Mouse (Mus musculus) heart, embryonic 11.5 days (tissue): ENCODE measurements around the gene Tktl2. TPM values are rescaled to one million over a fixed set of nuclear protein-coding genes. Genes with fewer than 3 reads are reported as not detected.

Source experiments
- ATAC-seq: fragments of 200-750 bp; cut with Nextera tagmentation; replicated peaks from 2 replicates; pipeline ENCODE4 v1.8.0; 2017; ENCODE audit warnings: moderate library complexity; ENCODE audit not compliant: insufficient number of reproducible peaks, low FRiP score, low TSS enrichment
- H3K27ac ChIP-seq: fragments of 300-500 bp; sonication (generic); 2 replicates; pipeline ENCODE4 v1.5.1; 2014; ENCODE audit warnings: mild to moderate bottlenecking, low read depth, low read length
- H3K27me3 ChIP-seq: fragments of 300-500 bp; sonication (generic); 2 replicates; pipeline ENCODE4 v1.6.1; 2014; ENCODE audit warnings: mild to moderate bottlenecking, low read length, mixed read lengths; ENCODE audit not compliant: control insufficient read depth, insufficient read depth
- H3K36me3 ChIP-seq: fragments of 300-500 bp; sonication (generic); 2 replicates; pipeline ENCODE4 v1.6.1; 2014; ENCODE audit warnings: mild to moderate bottlenecking, low read length, moderate library complexity, mixed read lengths; ENCODE audit not compliant: control insufficient read depth, insufficient read depth
- H3K4me1 ChIP-seq: fragments of 300-500 bp; sonication (generic); 2 replicates; pipeline ENCODE4 v1.6.1; 2014; ENCODE audit warnings: low read length; ENCODE audit not compliant: control insufficient read depth, insufficient read depth
- H3K4me2 ChIP-seq: fragments of 300-500 bp; sonication (generic); 2 replicates; pipeline ENCODE4 v1.6.1; 2014; ENCODE audit warnings: mild to moderate bottlenecking, moderate library complexity
- H3K4me3 ChIP-seq: fragments of 300-500 bp; sonication (generic); 2 replicates; pipeline ENCODE4 v1.5.1; 2014; ENCODE audit warnings: low read depth, low read length
- H3K9ac ChIP-seq: fragments of 300-500 bp; sonication (generic); 2 replicates; pipeline ENCODE4 v1.6.1; 2014; ENCODE audit warnings: mild to moderate bottlenecking, low read depth, low read length, moderate library complexity
- H3K9me3 ChIP-seq: fragments of 300-500 bp; sonication (generic); replicated peaks from 2 replicates; pipeline ENCODE4 v1.6.1; 2016; ENCODE audit warnings: low read length; ENCODE audit not compliant: control insufficient read depth
- WGBS: fragments of 180-500 bp; shearing (Covaris S2); extraction: QIAGEN DNeasy Blood & Tissue Kit; methylation state at CpG from one replicate; pipeline ENCODE4 v1.1.7; 2014; ENCODE audit not compliant: insufficient replicate concordance; 5-methylcytosine and 5-hydroxymethylcytosine counted together
- polyA plus RNA-seq: library from polyadenylated mRNA; unstranded; fragments of >200 nt; fragmentation: Nextera tagmentation; extraction: Ambion mirVana; gene quantifications from 2 replicates; pipeline ENCODE4 v1.2.1, GENCODE M21; 2014

The Tktl2 gene
- not detected in 2 replicates for polyA plus RNA-seq

DNA sequence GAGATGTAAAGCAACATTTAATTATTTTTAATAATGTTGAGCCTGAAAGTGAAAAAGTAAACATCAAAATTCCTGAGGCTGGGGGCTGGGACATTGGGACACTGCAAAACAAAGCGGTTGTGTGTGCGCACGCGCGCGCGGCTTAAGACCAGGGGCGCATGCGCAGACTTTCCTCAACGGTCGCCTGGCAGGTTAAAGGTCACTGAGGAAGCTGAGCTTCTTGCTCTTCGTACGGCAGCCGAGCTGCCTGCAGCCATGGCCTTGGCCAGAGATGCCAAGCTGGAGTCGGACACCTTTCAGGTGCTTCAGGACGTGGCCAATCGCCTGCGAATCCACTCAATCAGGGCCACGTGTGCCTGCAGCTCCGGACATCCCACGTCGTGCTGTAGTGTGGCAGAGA lies at the start of gene Tktl2:
TSS of gene Tktl2 (plus strand) at position 220 of the 400 bp plus-strand sequence.
- Histone ChIP-seq H3K9me3 (no peaks in the 10 kb centered on the region), H3K4me2 (no peak within 1 kb of the TSS), H3K4me1 (no peaks in the 10 kb centered on the region), H3K27me3 (no peaks in the 10 kb centered on the region), H3K27ac (no peak within 1 kb of the TSS), H3K36me3 (no peaks in the 10 kb centered on the region), H3K4me3 (no peak within 1 kb of the TSS), H3K9ac (no peak within 1 kb of the TSS)
- ATAC-seq: no peak
- WGBS: 95% methylated on average over 22 of the region's 22 CpGs

DNA sequence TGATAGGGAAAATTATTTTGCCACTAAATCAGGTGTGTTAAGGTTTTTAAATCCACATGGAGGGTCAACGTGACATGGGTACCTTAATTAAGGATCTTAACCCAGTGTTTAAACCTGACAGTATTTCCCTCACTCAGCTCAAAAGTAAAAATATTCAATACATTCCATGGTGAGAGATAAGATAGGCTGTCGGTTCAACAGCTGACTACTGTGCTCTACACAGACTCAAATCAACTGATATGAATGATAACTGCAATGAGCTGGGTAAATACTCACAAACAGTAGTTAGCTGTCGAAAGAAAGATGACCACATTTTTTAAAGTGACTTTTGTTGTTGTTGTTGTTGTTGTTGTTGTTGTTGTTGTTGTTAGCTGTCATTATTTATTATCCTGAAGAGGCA lies 41.7 kb upstream of the Tktl2 start:
- Histone ChIP-seq H3K27ac (no peak overlapping the region), H3K4me3 (no peak overlapping the region), H3K4me1 (no peaks in the 10 kb centered on the region), H3K9me3 (no peaks in the 10 kb centered on the region), H3K36me3 (no peaks in the 10 kb centered on the region), H3K4me2 (no peak overlapping the region), H3K27me3 (no peaks in the 10 kb centered on the region), H3K9ac (no peak overlapping the region)
- ATAC-seq: no peak
- WGBS: 47% methylated on average over 3 of the region's 3 CpGs

DNA sequence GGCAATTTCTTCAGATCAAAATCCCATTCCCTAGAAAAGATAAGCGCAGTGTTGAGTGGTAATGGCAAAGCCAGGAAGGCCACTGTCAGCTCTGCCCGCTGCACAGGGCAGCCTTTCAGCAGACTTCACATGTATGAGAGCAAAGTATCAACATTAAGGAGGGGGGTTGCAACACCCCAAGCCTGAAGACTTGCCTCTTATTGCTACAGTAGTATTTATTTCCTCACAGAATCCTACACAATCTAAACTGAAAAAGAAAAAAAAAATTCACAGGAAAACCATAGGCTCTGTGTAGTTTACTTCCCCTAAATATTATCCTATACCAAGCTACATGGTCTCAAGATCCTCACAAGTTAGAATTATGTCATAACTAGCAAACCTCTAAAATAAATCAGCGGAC lies 34.7 kb upstream of the Tktl2 start:
- no peak for ATAC-seq
- H3K27me3 ChIP-seq: no peaks in the 10 kb centered on the region
- no peaks in the 10 kb centered on the region for H3K9me3 ChIP-seq
- no peak overlapping the region for H3K4me2 ChIP-seq
- H3K27ac ChIP-seq: no peak overlapping the region
- H3K9ac ChIP-seq: no peak overlapping the region
- no peaks in the 10 kb centered on the region for H3K4me1 ChIP-seq
- WGBS: 91% methylated on average over 3 of the region's 3 CpGs
- peaks cover 17% of the 10 kb centered on the region for H3K36me3 ChIP-seq
- H3K4me3 ChIP-seq: no peak overlapping the region

DNA sequence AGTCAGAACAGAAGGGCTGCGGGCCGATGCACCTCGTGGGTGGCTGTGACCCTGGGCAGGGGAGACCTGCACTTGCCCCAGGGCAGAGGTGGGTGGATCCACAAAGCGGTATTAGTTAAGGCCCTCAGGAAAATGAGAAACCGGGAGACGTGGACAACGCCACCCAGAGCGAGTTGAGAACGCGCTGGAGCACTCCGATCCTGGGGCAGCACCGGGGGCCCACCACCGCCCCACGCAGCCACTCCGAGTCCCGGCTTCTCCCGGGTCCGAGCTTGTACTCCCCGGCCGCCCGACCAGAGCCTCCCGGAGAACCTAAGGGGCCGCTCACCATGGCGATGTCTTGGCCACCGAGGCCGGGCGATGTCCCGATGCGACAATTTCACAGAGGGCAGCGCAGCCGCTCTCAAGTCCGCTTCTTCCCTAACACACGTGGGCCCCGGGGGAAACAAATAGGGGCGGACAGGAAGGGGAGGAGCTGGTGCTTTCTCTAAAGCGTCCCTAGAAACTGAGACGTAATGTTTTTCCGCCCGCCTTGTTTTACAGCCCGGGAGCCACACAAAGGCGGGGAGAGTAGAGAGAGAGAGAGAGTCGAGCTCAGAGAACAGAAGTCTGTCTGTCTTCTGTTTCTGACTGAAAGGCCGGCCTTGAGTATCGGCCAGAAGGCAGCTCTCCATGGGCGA lies 25.3 kb upstream of the Tktl2 start, which contains the start of gene Tma16:
TSS of gene Tma16 (minus strand) at position 447 of the 680 bp plus-strand sequence.
- WGBS: under 1% methylated on average over 45 of the region's 45 CpGs
- H3K4me2 ChIP-seq: peak within 1 kb of the TSS; percentile 71
- ATAC-seq: peak; percentile 88
- no peaks in the 10 kb centered on the region for H3K27me3 ChIP-seq
- H3K4me1 ChIP-seq: no peaks in the 10 kb centered on the region
- peak within 1 kb of the TSS; percentile 96 for H3K4me3 ChIP-seq
- H3K9me3 ChIP-seq: no peaks in the 10 kb centered on the region
- H3K27ac ChIP-seq: peak within 1 kb of the TSS; percentile 71
- peaks cover 3% of the 10 kb centered on the region; the same call in 1 of the 2 replicates for H3K36me3 ChIP-seq
- peak within 1 kb of the TSS; percentile 91 for H3K9ac ChIP-seq

DNA sequence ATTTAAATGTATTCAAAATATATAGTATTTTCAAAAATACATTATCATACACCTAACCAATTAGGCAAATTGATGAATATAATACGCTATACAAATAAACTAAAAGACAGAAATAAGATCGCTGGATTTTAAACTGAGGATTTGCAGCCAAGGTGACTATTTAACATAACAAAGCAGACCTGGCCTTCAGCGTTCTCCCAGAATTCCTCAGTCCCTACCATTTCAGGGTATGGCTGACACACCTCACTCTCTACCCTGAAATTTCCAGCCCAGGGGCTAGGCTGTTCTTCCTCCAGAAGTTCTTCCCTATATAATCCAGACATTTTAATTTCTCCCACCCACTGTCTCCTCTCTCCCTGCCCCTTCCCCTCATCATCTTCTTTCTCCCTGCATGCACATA lies 23.0 kb upstream of the Tktl2 start:
- no peak for ATAC-seq

DNA sequence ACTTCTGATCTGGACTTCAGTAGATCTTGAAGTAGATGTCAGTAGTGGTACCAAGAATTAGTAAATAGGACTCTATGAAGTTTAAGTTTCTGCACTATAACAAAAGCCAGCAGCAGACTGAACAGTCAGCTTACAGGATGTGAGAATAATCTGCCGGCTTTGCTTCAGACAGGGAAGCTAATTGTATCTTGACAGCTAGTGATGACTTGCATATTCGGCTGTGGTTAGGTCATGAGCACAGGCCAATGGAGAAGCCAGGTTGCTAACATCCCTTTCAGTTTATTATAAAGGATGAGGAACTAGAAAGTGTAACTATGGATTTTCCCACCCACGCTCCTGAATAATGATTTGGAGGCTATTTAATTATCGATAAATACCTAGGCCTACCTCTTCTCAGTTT lies 20.9 kb upstream of the Tktl2 start:
- H3K27me3 ChIP-seq: no peaks in the 10 kb centered on the region

More for the DNA sequence above, 23.0 kb upstream of the Tktl2 start:
- no peak overlapping the region for H3K9ac ChIP-seq
- H3K9me3 ChIP-seq: no peaks in the 10 kb centered on the region
- 46% methylated on average over 3 of the region's 3 CpGs for WGBS
- no peak overlapping the region for H3K4me3 ChIP-seq
- H3K27ac ChIP-seq: no peak overlapping the region
- no peaks in the 10 kb centered on the region for H3K27me3 ChIP-seq
- no peaks in the 10 kb centered on the region for H3K4me1 ChIP-seq
- H3K4me2 ChIP-seq: no peak overlapping the region
- H3K36me3 ChIP-seq: no peaks in the 10 kb centered on the region

DNA sequence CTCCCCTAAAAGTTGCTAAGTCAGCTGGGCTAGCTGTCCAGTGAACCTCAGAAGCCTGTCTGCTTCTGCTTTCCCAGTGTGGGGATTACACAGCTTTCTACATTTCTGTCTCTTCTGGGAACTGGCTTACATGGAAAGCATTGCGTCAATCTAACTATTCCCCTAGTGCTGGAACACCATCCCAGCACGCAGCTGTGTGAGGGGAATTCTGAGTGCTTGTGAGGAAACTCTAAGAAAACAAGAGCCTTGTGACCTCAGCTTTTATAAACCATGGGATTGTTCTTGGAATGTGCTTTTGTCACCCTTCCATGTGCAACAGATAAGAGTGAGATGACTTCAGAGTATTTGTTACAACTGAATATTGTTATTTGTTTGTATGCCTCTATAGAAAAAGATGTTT lies 17.1 kb upstream of the Tktl2 start:
- no peak overlapping the region for H3K4me2 ChIP-seq
- H3K9me3 ChIP-seq: no peaks in the 10 kb centered on the region
- H3K36me3 ChIP-seq: no peaks in the 10 kb centered on the region
- WGBS: 70% methylated on average over 2 of the region's 2 CpGs
- H3K27me3 ChIP-seq: no peaks in the 10 kb centered on the region
- H3K9ac ChIP-seq: no peak overlapping the region
- H3K27ac ChIP-seq: no peak overlapping the region
- H3K4me3 ChIP-seq: no peak overlapping the region
- no peak for ATAC-seq
- no peaks in the 10 kb centered on the region for H3K4me1 ChIP-seq

More for the DNA sequence above, 20.9 kb upstream of the Tktl2 start:
- no peak for ATAC-seq
- H3K27ac ChIP-seq: no peak overlapping the region
- no peak overlapping the region for H3K9ac ChIP-seq
- 74% methylated on average over 4 of the region's 4 CpGs for WGBS
- no peak overlapping the region for H3K4me3 ChIP-seq
- H3K36me3 ChIP-seq: no peaks in the 10 kb centered on the region
- H3K4me1 ChIP-seq: no peaks in the 10 kb centered on the region
- H3K4me2 ChIP-seq: no peak overlapping the region
- no peaks in the 10 kb centered on the region for H3K9me3 ChIP-seq

DNA sequence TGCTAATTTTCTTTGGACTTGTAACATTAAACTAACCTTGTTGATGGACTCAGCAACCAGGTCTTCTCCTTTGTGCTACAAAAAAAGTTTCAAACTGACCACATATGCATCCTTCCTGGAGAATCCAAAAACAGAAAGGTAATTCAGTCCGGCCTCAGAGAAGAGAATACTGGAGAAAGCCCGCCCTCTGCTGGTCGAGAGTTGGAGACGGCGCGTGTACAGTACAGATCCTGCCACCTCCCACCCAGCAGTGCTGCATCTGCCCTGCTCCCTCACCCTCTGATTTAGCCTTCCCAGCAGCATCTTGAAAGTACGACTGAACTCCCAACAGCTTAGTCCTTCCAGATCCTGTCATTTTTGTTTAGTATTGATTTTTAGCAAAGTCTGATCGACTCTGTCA lies 15.8 kb upstream of the Tktl2 start:
- H3K36me3 ChIP-seq: no peaks in the 10 kb centered on the region
- H3K9ac ChIP-seq: no peak overlapping the region
- no peak overlapping the region for H3K4me2 ChIP-seq
- no peaks in the 10 kb centered on the region for H3K27me3 ChIP-seq
- ATAC-seq: no peak
- H3K9me3 ChIP-seq: no peaks in the 10 kb centered on the region
- H3K27ac ChIP-seq: no peak overlapping the region
- H3K4me3 ChIP-seq: no peak overlapping the region
- WGBS: 8% methylated on average over 8 of the region's 8 CpGs
- no peaks in the 10 kb centered on the region for H3K4me1 ChIP-seq

DNA sequence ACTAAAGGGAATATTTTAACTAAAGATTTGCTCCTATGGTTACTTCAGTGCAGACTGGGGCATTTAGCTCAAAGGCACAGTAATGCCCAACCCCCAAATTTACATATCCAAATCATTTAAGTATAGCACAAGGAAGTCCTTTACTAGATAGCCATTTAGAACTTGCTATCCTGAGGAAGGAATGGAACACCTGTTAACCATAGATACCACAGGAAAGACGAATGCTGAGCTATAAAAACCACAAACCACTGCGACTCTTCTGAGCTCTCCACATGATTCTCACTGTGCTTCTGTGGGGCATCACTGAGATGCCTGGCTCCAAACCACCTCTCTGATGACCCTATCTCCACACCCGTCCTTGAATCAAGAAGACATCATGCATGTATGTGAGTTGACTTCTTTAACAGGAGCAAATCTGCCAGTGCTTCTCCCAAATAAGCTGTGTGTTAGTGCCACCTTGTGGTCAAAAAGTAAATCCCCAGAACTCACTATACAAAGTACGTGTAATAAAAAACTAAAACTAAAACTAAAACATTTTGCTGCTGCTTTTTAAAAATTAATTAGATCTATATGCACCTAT lies 14.5 kb upstream of the Tktl2 start:
- H3K27ac ChIP-seq: no peak overlapping the region
- no peaks in the 10 kb centered on the region for H3K9me3 ChIP-seq
- H3K4me1 ChIP-seq: no peaks in the 10 kb centered on the region
- H3K9ac ChIP-seq: no peak overlapping the region
- WGBS: 34% methylated on average over 4 of the region's 4 CpGs
- no peaks in the 10 kb centered on the region for H3K27me3 ChIP-seq
- H3K36me3 ChIP-seq: no peaks in the 10 kb centered on the region
- H3K4me2 ChIP-seq: no peak overlapping the region
- ATAC-seq: no peak
- no peak overlapping the region for H3K4me3 ChIP-seq
